Mouse (Mus musculus) frontal cortex, adult 2 months (tissue): Measurements from ENCODE around the gene Tceanc2. TPM values are rescaled to one million over a fixed set of nuclear protein-coding genes. Genes with fewer than 3 reads are reported as not detected.

ENCODE experiments used
- DNase-seq, 2 experiments: peaks; one replicate each; pipeline ENCODE4 v3.0.0; 2022; ENCODE audit warnings: low spot score in 1 of 2; ENCODE audit errors: extremely low spot score in 1 of 2
- polyA plus RNA-seq: library from polyadenylated mRNA; depleted of rRNA; stranded (reverse); fragments of >200 nt; gene quantifications from 2 replicates; pipeline ENCODE4 v1.2.3, GENCODE M21; 2012; rRNA removed

Gene Tceanc2
- polyA plus RNA-seq, 1 experiment = 8.1 TPM

DNA sequence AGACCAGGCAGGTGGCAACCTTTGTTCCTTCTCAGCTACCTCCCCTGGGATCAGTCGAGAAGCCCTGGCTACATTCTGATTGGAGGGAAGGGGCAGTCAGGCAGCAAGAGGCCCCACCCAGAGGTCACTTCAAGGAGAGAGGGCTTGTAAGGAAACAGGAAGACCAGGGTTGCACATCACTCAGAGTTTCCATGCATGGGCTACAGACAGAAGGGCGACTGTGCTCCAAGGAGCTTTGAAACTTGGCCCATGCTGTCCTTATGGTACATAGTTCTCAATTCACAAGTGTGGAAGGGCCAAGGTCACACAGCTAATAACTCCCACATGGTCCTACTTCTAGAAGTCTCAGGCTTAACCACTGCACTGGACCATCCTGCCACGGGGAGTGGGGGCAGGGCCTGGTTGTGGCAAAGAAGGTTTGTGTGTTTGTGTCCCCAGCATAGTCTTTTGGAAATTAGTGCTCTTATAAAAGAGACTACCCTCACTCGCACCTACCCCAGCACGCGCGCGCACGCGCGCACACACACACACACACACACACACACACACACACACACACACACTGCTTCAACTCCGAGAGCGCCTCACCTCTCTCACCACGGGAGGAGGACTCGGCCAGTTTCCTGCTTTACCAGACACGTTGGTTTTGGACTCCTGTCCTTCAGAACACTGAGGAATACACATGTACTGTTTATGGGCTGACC lies 84.3 kb downstream of the Tceanc2 start:
- no peak for DNase-seq

- no peak for DNase-seq
Observed at GRCm38 (mm10) chr4:107091696-107092095, 87.2 kb downstream of the Tceanc2 start.

GRCm38 (mm10) chr4:107084858-107085257 lies 94.1 kb downstream of the Tceanc2 start:
- DNase-seq = peak; percentile 83

DNA sequence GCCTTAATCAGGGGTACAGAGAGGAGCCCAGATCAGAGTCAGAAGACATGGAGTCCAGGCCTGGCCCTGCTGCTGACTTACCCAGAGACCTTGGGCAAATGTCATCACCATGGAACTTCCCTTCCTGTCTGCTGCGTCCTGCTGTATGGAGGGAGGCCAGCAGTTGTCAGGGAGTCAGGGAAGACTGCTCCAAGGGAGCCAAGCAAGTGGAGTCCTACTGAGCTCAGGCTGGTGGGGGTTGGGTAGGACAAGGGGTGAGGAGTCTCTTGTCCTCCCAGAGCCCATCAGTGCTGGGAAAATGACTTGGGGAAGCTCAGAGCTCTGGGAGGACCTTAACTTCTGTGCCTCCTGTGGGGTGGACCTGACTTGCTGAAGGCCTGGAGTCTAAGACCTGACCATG lies 94.6 kb downstream of the Tceanc2 start:
- peak in 1 of 2 experiments; percentile 17 for DNase-seq

Other genes starting within 250 kb of the Tceanc2 start
- gene Mrpl37, start 112.2 kb downstream of the Tceanc2 start, polyA plus RNA-seq = 72.7 and 76.4 TPM in 2 replicates
- 5.0 and 7.8 TPM in 2 replicates for gene Cyb5rl, start 112.1 kb downstream of the Tceanc2 start, polyA plus RNA-seq
- gene Cdcp2, start 82.2 kb downstream of the Tceanc2 start, polyA plus RNA-seq = 0.06 TPM in 1 of 2 replicates, not detected in the other
- 224 and 231 TPM in 2 replicates for gene Tmem59, start 717 bp downstream of the Tceanc2 start, polyA plus RNA-seq
- 0.10 TPM in 1 of 2 replicates, not detected in the other for gene Ldlrad1, start 30.1 kb upstream of the Tceanc2 start, polyA plus RNA-seq
- gene Lrrc42, start 74.4 kb upstream of the Tceanc2 start, polyA plus RNA-seq = 20.6 and 21.8 TPM in 2 replicates
- 18.2 and 19.0 TPM in 2 replicates for gene Hspb11, start 74.5 kb upstream of the Tceanc2 start, polyA plus RNA-seq
- not detected in 2 replicates for gene Dio1, start 128.1 kb upstream of the Tceanc2 start, polyA plus RNA-seq
- 43.2 and 48.8 TPM in 2 replicates for gene Yipf1, start 135.2 kb upstream of the Tceanc2 start, polyA plus RNA-seq
- 11.9 and 12.5 TPM in 2 replicates for gene Ndc1, start 188.7 kb upstream of the Tceanc2 start, polyA plus RNA-seq